Mouse (Mus musculus) intestine, postnatal 0 days (tissue): ENCODE measurements around the gene Dtnb. TPM values are rescaled to one million over a fixed set of nuclear protein-coding genes. Genes with fewer than 3 reads are reported as not detected.

ENCODE experiments used
- ATAC-seq: fragments of 200-750 bp; cut with Nextera tagmentation; 2 replicates; pipeline ENCODE4 v1.8.0; 2017; ENCODE audit warnings: mild to moderate bottlenecking, moderate TSS enrichment, moderate library complexity
- H3K27ac ChIP-seq: fragments of 300-500 bp; sonication (generic); 2 replicates; pipeline ENCODE4 v1.5.1; 2014; ENCODE audit warnings: mild to moderate bottlenecking, low read depth, low read length, moderate library complexity
- H3K27me3 ChIP-seq: fragments of 300-500 bp; sonication (generic); replicated peaks from 2 replicates; pipeline ENCODE4 v1.6.1; 2014; ENCODE audit warnings: low read length, mixed read lengths; ENCODE audit not compliant: control insufficient read depth, insufficient read depth
- H3K36me3 ChIP-seq: fragments of 300-500 bp; sonication (generic); 2 replicates; pipeline ENCODE4 v1.6.1; 2014; ENCODE audit warnings: mild to moderate bottlenecking, moderate library complexity; ENCODE audit not compliant: control insufficient read depth, insufficient read depth
- H3K4me1 ChIP-seq: fragments of 300-500 bp; sonication (generic); replicated peaks from 2 replicates; pipeline ENCODE4 v1.6.1; 2014; ENCODE audit warnings: antibody characterized with exemption, low read length, mixed read lengths; ENCODE audit not compliant: control insufficient read depth, insufficient read depth
- H3K4me2 ChIP-seq: fragments of 300-500 bp; sonication (generic); replicated peaks from 2 replicates; pipeline ENCODE4 v1.6.1; 2014; ENCODE audit warnings: low read depth, mild to moderate bottlenecking, moderate library complexity
- H3K4me3 ChIP-seq: fragments of 300-500 bp; sonication (generic); 2 replicates; pipeline ENCODE4 v1.5.1; 2014; ENCODE audit warnings: low read depth, low read length
- H3K9ac ChIP-seq: fragments of 300-500 bp; sonication (generic); 2 replicates; pipeline ENCODE4 v1.6.1; 2014; ENCODE audit warnings: mild to moderate bottlenecking, low read depth, low read length
- H3K9me3 ChIP-seq: fragments of 300-500 bp; sonication (generic); 2 replicates; pipeline ENCODE4 v1.6.1; 2016; ENCODE audit warnings: mixed run types; ENCODE audit not compliant: control insufficient read depth
- CTCF ChIP-seq: sonication (generic); IDR thresholded peaks from 2 replicates; pipeline ENCODE4 v1.5.1; 2016; ENCODE audit warnings: low read depth, mild to moderate bottlenecking, control low read depth, antibody characterized with exemption, moderate library complexity
- WGBS: fragments of 180-500 bp; shearing (Covaris S2); extraction: QIAGEN DNeasy Blood & Tissue Kit; methylation state at CpG from one replicate; pipeline ENCODE4 v1.1.7; 2014; 5-methylcytosine and 5-hydroxymethylcytosine counted together
- polyA plus RNA-seq: library from polyadenylated mRNA; unstranded; fragments of >200 nt; fragmentation: Nextera tagmentation; extraction: Ambion mirVana; gene quantifications from 2 replicates; pipeline ENCODE4 v1.2.1, GENCODE M21; 2015

Dtnb gene
- polyA plus RNA-seq, 1 experiment from 2014 or later, result 9.8 TPM

- H3K4me1 ChIP-seq, result no peaks in the 10 kb centered on the region
- no peak overlapping the region for H3K4me2 ChIP-seq
- WGBS, result 66% methylated on average over 11 of the region's 11 CpGs
- H3K4me3 ChIP-seq, result no peak overlapping the region
- H3K27ac ChIP-seq, result no peak overlapping the region; the same call in 1 of the 2 replicates
- H3K9ac ChIP-seq, result no peak overlapping the region
- TF ChIP-seq CTCF, result no peak
- no peaks in the 10 kb centered on the region for H3K27me3 ChIP-seq
- H3K9me3 ChIP-seq, result no peaks in the 10 kb centered on the region
- no peak for ATAC-seq
- H3K36me3 ChIP-seq, result no peaks in the 10 kb centered on the region
Measured at GRCm38 (mm10) chr12:3732623-3733265, 160.6 kb downstream of the Dtnb start.

- no peak for ATAC-seq
- no peak overlapping the region for H3K27ac ChIP-seq
- 66% methylated on average over 7 of the region's 7 CpGs for WGBS
Measured at GRCm38 (mm10) chr12:3733328-3733727, 161.1 kb downstream of the Dtnb start.

GRCm38 (mm10) chr12:3737009-3737408, 164.8 kb downstream of the Dtnb start:
- Histone ChIP-seq H3K4me3 (no peak overlapping the region), H3K9ac (no peak overlapping the region), H3K27me3 (no peaks in the 10 kb centered on the region), H3K36me3 (no peaks in the 10 kb centered on the region), H3K27ac (no peak overlapping the region), H3K4me1 (no peaks in the 10 kb centered on the region), H3K4me2 (no peak overlapping the region), H3K9me3 (no peaks in the 10 kb centered on the region)
- no peak for TF ChIP-seq CTCF
- ATAC-seq, result no peak
- 63% methylated on average over 7 of the region's 7 CpGs for WGBS

More at GRCm38 (mm10) chr12:3733328-3733727, 161.1 kb downstream of the Dtnb start:
- Histone ChIP-seq H3K4me2 (no peak overlapping the region), H3K27me3 (no peaks in the 10 kb centered on the region), H3K4me3 (no peak overlapping the region), H3K9ac (no peak overlapping the region), H3K9me3 (no peaks in the 10 kb centered on the region), H3K36me3 (no peaks in the 10 kb centered on the region), H3K4me1 (no peaks in the 10 kb centered on the region)
- no peak for TF ChIP-seq CTCF

- H3K4me1 ChIP-seq, result no peaks in the 10 kb centered on the region
- 58% methylated on average over 7 of the region's 7 CpGs for WGBS
- H3K36me3 ChIP-seq, result no peaks in the 10 kb centered on the region
- H3K9me3 ChIP-seq, result no peaks in the 10 kb centered on the region
- H3K27ac ChIP-seq, result no peak overlapping the region
- no peak for TF ChIP-seq CTCF
- ATAC-seq, result no peak
- no peaks in the 10 kb centered on the region for H3K27me3 ChIP-seq
- H3K4me2 ChIP-seq, result no peak overlapping the region
- H3K4me3 ChIP-seq, result no peak overlapping the region
- no peak overlapping the region for H3K9ac ChIP-seq
Measured at GRCm38 (mm10) chr12:3738741-3739529, 166.8 kb downstream of the Dtnb start.

- Histone ChIP-seq H3K36me3 (no peaks in the 10 kb centered on the region), H3K9ac (no peak overlapping the region), H3K4me3 (no peak overlapping the region), H3K4me1 (no peaks in the 10 kb centered on the region), H3K9me3 (no peaks in the 10 kb centered on the region), H3K27ac (no peak overlapping the region), H3K4me2 (no peak overlapping the region), H3K27me3 (no peaks in the 10 kb centered on the region)
- no peak for ATAC-seq
- TF ChIP-seq CTCF, result no peak
- WGBS, result 49% methylated on average over 18 of the region's 18 CpGs
Measured at GRCm38 (mm10) chr12:3739749-3740704, 167.8 kb downstream of the Dtnb start.

GRCm38 (mm10) chr12:3740705-3741081, 168.5 kb downstream of the Dtnb start:
- 79% methylated on average over 3 of the region's 3 CpGs for WGBS
- 0 out of 2 replicates have a peak, but pooled peaks cover under 1% of the 10 kb centered on the region for H3K4me1 ChIP-seq
- H3K9ac ChIP-seq, result no peak overlapping the region
- H3K36me3 ChIP-seq, result no peaks in the 10 kb centered on the region
- H3K4me3 ChIP-seq, result no peak overlapping the region
- no peak overlapping the region for H3K27ac ChIP-seq
- H3K9me3 ChIP-seq, result no peaks in the 10 kb centered on the region
- H3K4me2 ChIP-seq, result no peak overlapping the region
- TF ChIP-seq CTCF, result no peak
- H3K27me3 ChIP-seq, result no peaks in the 10 kb centered on the region
- ATAC-seq, result no peak
